Mouse (Mus musculus) liver, postnatal 0 days (tissue): ENCODE data around the gene Sv2a.

Experiments
- CTCF ChIP-seq: sonication (generic); IDR thresholded peaks from 2 replicates; pipeline ENCODE4 v1.5.1; 2016; ENCODE audit warnings: antibody characterized with exemption, low read depth
- EP300 ChIP-seq: IDR thresholded peaks from 2 replicates; pipeline ENCODE4 v1.6.1; 2016; ENCODE audit warnings: antibody characterized with exemption, low read depth, mild to moderate bottlenecking

- TF ChIP-seq CTCF (no peak), EP300 (no peak)
Measured at GRCm38 (mm10) chr3:96221640-96222038, 40.7 kb downstream of the Sv2a start.
